Mouse (Mus musculus): ENCODE results near the gene Spn. TPM values are rescaled to one million over a fixed set of nuclear protein-coding genes. Genes with fewer than 3 reads are reported as not detected.

Gene Spn
- total RNA-seq, 2 experiments from 2014 or later, result 0.16 to 0.86 TPM

DNA sequence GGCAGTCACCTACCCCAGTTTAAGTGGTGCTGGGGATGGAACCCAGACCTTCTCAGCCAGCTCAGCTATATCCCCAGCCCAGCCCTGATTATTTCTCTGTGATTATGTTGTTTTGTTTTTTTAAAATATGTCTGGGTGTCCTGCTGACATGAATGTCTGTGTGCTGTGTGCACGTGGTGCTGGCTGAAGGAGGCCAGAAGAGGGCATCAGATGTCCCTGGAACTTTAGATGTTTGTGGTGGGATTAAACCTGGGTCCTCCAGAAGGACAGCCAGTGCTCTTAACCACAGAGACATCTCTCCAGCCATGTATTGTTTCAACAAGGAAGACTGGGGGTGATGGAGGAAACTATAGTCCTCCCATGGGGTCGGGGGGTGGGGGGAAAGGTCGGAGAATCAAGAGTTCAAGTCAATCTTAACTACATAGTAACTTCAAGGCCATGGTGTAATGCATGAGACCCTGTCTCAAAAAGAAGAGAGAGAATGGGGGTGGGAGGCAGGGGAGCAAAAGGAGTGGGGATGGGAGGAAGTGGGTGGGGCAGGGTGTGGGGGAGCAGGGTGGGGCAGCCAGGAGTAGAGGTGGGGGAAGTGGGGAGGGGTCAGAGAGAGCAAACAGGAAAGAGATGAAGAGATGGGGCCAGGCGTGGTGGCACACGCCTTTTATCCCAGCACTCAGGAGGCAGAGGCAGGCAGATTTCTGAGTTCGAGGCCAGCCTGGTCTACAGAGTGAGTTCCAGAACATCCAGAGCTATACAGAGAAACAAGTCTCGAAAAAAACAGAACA, 3.2 kb upstream of the Spn start:
- no peak for DNase-seq

DNA sequence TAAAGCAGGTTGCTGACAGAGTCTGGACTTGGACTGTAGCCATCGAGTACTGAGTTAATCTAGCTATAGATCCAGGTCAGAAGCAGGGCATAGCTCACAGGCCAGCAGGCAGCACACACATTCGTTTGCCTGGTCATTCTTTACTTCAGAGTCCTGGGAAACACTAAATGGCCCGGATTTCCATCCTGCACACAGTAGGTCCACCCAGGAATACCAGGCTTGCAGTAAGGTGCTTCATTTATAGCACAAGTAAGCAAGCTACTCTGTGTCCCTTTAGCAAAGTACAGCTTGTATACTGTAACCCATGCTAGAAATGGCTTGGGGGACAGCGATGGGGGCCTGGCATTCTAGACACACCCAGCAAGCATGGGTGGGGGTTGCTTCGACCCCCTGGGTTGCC, 1.9 kb upstream of the Spn start:
- DNase-seq, result no peak

DNA sequence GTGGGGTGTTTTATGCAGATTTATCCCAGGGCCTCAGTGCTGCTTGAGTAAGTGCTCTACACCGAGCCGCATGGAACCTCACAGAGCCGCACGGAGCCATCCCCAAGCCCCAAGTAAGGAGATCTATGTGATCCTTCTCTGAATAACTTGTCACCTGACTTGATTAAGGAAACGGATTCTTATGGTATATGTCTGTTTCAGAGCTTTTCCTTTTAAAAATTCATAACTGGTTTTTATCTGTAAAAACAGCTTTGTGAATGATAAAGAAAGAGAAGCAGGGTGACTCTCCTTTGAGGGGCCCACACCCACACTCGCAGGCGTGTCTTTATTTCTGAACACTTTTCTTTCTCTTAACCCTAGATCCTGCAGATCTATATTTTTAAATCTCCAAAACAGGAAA, 1.5 kb upstream of the Spn start:
- no peak for DNase-seq

DNA sequence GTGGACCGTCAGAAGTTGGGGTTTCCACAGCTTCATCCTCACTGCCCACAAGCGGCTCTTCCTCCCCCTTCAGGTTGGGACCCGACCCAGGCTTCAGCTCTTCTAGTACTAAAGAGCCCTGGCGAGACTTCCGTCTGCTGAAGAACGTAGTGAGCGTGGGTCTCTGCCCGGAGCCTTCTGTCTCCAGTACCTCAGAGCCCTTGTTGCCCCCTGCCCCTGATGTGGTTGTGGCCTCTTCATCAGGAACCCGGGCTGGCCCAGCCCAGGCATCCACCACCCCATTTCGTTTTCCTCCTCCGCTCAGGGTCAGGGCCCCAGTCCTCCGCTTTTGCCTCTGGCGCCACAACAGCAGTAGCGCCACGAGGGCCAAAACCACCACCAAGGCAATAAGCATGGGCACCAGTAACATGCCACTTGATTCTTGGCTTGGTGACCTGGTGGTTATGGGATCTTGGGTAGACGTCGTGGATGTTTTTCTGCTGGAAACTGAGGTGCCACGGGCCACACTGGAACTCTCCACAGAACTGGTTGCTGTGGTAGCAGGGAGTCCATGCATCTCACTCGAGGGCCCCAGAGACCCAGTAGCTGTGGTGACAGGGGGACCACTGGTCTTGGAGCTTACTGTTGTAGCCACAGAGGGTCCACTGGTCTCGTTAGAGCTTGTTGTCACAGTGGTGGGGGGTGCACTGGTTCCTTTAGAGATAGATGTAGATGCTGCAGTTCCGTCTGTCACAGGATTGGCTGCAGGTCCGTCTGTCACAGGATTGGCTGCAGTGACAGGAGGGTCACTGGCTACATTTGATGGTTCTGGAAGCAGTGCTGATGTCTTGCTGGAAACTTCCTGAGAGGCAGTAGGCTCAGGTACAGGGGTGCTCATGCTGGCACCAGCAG, 1.2 kb downstream of the Spn start:
- no peak for DNase-seq

DNA sequence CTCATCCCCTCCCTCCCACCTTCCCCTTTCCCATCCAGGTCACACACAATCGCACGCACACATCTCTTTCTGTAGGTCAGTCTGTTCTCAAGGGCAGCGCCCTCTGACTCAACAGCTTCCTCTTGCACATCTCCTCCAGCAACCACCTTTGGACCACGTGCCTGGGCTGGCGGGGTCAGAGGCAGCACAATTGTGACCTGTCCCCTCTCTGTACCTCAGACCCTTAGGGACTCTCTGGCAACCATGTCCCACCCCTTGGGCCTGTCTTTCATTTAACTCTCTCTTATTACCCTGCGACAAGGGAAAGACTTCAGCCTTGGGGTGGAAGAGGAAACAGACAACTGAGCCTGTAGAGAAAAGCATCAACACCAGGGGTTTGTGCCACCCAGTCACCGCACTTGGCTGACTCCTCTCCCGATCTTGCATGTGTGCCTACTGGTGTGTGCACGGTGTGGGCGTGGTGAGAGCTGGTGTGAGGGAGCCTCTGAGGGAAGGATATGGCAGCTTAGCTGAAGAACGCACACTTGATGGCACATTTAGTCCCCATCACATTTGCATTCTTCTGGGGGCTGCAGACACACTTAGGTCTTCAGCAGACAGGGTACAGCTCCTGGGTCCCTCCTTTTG, 2.7 kb downstream of the Spn start:
- no peak for DNase-seq

DNA sequence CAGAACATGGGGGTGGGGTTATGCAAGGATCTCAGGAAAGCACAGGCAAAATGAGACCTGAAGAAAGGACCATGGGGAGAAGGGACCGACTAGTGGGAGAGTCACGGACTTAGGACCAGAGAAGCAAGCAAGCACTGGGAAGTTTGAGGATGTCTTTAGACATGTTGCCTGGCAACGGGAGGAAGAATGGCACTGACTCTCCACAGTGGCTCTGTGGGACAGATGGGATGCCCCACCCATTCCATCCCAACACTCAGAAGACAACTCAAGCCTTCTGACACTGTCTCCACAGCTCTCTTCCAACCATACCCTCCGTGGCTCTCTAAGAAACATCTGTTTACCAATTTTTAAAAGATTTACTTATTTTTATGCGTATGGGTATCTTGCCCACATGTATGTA, 4.5 kb downstream of the Spn start:
- DNase-seq, result no peak

DNA sequence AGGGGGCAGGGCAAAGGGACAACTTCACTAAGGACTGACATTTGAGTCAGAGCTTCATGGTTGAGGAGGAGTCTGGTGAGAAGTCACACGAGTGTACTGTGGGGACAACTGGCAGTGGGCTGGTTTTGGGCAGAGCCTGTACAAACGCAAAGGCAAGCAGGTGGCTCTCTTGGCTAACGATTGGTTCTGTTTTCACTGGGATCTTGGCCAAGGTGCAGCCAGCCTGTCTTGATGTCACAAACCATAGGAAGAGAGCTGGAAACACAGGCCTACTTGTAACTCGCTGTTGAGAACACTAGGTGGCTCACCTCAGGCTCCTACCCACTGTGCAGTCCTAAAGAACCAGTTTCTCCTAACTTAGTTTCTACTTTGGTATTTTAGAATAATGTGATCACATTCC, 8.0 kb downstream of the Spn start:
- DNase-seq, result no peak

DNA sequence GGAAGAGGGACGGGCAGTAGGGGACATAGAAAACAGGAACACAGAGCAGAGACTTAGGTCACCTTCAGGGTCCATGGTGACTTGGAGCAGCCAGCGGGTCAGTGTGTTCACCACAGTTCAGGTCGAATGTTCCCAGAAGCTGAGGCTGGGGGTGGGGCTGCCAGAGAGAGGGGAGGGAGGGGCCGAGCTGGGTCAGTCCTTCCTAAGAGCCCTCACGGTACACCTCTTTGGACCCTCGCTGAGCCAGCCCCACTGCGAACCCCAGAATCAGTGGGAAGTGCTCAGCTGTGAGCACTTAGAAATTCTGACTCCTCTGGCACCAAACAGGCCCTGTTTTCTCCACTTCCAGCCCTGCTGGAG, 15.7 kb downstream of the Spn start, which contains the start of gene Qprt:
Gene Qprt, minus strand, starts transcription at position 316 of the 360 bp plus-strand sequence.
- DNase-seq, result no peak

DNA sequence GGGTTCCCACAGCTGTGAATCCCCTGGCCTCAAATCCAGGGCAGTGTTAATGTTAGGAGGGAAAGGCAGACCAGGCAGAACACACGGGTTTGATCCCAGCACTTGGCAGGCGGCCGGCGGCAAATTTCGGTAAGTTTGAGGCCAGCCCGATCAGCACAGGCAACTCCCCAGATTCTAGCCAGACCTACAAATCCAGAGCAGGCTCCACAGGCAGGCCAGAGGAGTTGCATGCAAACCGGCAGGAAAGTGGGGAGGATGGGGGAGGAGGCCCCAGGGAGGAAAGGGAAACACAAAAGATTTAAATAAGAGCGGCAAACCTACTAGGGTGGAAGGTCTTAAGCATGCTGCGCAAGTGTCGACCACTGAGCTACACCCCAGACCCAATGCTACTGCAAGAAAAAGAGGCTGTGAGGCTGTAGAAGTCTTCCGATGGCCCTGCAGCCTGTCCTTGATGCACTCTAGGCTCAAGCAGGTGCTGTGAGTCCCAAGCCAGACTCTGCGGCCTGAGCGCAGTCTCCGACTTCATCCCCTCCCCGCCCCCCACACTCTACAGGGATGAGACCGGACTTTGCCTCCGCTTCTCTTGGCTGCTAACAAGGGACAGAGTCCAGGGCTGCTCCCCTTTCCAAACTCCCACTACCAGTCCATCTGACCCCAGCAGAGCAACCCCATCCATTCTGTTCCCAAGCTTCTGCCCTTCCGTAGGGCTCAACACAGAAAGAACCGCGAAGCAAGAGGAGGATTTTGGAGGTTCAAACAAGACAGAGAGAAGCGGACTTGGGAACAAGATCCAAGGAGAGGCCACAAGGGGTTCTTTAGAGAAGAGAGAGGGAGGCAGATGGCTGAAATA, 16.3 kb downstream of the Spn start:
- peak; percentile 41 for DNase-seq

DNA sequence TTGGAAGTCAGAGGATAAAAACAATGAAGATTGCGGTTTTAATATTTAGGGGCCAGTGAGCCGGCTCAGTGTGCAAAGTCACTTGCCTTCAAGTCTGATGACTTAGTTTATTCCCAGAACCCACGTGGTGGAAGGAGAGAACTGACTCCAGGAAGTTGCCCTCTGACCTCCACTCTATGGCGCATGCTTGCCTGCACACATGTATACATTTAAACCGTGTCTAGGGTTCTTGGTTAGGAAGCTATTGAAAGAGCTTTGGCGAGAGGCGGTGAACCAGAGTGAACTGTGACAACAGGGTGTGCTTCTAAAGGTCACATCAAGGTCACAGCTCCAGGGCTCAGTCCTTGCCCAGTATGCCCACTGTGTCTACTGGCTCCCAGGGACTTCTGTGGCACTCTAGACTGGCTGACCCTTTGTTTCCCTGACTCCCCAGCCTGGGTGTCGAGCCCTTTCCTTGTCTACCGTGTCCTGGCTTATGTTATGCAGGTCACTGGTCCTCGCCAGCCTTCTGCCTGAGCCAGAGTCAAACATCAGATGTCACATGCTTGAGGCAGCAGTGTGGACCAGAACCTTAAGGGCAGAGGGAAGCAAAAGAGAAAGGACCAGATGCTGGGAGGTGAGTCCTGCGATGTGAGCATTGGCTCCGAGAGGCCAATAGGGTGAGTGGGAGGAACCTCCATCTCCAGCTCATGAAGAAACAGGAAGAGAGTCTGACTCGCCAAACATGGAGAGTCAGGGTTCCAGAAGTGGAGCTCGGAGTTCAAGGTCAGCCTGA, 18.8 kb downstream of the Spn start:
- no peak for DNase-seq

DNA sequence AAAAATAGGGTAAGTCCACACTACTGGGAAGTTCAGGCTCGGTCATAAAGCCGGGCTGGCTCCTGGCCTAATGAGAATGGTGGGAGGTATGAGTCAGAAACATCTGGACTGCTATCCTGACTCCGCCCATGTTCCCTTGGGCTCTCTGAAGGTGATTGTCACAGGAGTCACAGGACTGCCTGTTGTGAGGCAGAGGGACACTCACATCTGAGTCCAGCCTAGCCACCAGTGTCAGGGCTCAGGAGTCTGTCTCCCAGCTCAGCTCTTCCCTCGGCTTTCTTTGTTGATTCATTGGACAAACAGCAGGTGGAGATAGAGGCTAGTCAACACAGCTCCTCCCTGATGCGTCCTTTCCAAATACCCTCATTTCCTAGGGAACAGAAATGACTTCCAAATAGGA, 19.7 kb downstream of the Spn start:
- DNase-seq, result no peak

DNA sequence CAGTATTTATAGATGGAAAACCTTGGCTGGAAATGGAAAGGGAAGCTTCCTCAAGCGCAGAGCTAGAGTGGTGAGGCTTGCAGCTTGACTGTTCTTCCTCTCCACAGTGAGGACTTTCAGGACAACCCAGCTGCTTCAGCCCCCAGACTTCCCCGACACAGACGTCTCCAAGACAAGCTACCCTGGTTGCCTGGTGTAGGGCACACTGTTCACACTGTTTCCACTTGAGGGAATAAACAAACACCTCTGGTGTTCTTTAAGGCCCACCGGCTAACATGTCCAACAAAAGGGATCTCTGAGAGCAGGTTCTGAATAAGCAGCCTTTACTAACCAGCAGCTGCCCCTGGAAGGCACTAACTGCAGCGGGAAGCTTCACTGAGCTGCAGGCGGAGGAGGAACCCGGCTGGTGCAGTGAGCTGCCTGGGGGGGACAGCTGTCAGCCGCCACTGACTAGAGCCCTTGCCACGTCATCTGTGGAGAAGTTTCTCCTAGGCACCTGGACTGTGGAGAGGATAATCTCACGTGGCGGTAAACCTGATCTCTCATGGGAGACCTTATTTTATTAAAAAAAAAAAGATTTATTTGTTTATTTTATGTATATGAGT, 21.2 kb downstream of the Spn start:
- no peak for DNase-seq

DNA sequence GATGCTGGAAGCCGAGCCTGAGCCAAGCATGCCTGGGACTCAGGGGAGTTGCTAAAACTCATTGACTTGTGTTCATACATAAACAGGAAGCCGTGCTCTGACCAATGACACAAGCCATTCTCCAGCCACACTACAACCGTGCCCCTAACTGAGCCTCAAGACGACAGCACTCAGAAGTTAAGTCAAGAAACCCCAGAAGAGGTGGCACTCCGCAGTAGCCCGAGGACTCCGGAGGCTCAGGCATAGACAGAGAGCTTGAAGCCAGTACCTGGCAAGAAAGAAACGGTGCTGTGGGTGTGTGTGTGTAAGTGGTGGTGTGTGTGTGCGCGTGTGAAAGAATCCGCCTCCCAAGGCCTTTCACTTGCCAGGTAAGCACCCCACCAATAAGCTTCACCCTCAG, 22.7 kb downstream of the Spn start:
- no peak for DNase-seq

DNA sequence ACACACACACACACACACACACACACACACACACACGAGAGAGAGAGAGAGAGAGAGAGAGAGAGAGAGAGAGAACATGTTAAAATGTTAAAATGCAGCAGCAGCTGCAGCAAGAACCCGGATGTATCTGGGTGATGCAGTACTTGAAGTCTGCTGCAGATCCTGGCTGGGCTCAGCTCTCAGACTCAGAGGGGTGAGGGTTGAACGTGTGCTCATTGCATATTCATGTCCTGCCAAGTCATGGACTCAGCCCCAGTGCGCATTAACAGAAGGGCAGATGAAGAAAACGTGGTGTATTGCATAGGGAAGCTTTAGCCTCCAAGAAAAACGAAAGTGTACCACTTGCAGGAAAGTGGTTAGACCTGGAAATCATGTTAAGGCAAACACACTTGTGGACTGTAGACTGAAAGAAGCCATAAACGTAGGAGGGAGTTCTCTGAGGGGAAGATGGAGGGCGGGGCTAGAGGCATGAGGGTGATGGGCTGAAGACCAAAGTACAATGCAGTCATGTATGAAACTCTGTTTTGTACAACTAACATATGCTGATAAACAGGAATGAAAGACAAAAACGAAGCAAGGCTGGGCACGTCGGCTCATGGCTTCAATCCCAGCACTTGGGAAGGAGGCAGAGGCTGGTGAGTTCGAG, 23.9 kb downstream of the Spn start:
- no peak for DNase-seq

DNA sequence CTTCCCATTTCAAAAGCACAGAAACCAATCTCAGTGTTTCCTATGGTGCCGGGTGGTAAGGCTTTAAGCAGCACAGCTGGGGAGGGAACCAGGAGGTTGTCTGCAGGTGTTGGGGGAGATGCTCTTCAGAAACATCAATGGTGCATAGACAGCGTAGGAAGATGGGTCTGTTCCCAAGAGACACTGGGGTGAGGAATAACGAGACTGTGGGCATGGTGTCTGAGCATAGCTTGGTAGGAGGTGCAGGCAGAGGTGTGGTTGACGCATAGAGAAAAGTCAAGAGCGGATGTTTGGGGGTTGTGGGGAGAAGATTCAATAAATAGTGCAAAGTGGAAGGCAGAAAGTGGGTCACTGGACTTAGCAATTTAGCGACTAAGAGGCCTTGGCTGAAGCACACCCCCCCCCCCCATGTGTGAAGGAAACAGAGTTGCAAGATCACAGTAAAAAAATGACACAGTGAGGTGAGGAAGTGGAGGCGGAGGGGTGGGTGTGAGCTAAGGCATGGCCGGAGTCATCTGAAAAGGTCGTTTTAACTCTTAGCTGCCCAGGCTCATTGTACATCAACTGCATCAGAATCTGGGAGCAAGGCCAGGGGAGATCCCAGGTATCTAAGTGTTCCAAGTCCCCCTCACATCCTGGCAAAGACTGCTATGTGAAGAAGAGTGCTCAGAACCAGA, 24.6 kb downstream of the Spn start:
- DNase-seq, result no peak

DNA sequence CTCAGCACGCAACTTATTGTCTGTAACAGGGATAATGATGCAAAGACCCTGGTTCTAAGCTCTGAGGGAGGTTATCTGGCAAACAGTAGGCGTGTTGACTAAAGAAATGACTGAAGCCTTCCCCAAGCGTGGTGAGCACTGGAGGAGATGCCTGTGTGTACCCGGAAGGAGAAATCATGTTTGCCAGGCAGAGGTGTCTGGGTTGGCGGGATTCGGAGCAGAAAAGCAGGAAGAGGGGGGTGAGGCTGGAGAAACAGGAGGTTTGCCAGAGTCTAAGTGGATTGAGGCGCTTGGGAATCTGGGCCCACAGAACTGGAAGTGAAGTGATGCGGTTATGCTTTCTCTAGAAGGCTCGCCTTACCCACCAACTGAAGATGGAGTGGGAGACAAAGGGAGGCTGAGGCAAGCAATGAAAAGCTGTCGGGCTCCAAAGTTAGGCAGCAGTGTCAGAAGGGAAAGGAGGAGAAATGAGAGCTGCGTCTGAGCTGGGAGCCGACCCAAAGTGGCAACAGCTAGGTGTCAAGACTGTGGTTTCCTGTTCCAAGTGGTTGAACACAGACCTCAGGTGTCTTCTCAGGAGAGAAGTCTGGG, 25.3 kb downstream of the Spn start:
- DNase-seq, result no peak

DNA sequence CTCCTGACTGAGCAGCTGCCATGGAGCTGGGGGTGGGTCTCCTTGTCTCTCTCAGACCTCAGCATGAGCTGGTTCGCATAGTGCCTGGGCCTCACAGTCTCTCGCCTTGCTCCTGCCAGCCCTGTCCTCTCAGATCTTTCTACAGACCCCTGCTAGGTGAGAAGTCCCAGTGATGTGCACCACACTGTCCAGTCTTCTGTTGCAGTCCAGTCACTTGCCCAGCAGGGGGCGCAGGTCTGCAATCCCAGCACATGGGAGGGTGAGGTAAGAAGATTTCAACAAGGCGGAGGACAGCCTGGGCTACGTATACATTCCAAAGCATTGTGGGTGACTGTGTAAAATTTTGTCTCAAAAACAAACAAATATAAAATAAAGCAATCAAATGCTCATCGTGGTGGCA, 26.2 kb downstream of the Spn start:
- DNase-seq, result peak; percentile 61

DNA sequence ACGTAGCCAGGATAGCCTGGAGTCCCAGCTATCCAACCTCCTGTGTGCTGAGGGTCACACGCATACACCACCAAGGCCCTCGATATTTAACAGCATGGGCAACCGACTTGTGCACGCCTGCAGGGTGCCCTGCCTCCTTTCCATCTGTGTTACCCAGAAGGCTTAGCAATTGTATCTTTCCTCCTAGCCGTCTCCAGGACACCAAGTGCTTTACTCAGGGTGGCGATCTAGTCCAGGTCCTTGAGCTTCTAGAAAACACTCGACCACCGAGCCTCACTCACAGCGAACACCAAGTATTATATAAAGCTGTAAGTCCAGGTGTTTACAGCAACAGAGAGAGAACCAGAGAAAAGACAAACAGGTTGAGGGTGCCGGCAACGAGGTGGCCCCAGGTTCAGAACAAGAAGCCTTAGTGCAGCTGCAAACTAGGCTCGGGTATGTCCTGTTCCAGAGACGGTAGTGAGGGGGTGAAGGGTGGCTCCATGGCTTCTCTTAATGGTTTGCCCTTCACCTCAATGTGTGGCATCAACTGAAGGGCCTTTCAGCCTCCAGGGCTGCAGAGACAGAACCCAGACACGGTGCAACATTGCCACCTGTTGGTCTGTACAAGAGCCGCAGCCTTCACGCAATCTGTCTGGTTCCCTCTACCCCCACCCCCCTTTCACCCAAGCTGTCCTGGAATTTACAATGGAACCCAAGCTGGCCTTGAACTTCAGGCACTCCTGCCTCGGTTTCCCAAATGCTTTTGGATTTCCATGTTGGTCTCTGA, 27.2 kb downstream of the Spn start:
- peak; percentile 73 for DNase-seq

DNA sequence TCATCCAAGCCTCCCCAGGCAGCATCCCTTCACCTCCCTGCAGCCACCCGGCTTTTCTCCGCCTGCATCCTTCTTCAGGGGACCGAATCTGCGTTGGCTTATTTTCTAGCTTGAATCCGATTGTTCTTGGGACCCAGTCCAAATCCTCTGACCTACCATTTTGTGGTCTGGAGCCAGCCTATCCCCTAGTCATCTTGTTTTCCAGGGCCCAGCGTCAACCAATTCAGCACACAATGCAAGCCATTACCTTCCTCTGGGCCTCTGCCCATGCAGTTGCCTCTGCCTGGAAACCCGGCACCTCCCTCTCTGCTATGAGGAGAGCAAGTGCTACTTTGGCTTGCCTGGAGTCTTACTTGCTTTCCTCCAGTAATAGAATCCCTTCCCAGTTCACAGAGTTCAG, 32.1 kb downstream of the Spn start:
- DNase-seq, result no peak

Measured in gastrocnemius, postnatal 10 days (tissue).